Mouse (Mus musculus): Measurements from ENCODE around the gene Tsx. TPM values are rescaled to one million over a fixed set of nuclear protein-coding genes. Genes with fewer than 3 reads are reported as not detected.

Tsx gene
- polyA plus RNA-seq, 2 experiments from 2014 or later: 0.42 TPM; not detected in 1

Other genes with a start within 250 kb of the Tsx start
- gene Nap1l2, start 227.8 kb upstream of the Tsx start, polyA plus RNA-seq (2017; shearing (Covaris generic)): not detected
- not detected for gene Cdx4, start 93.1 kb upstream of the Tsx start, polyA plus RNA-seq (2017; shearing (Covaris generic))
- 1 to 10 TPM; 2.4 to 3.4 TPM for gene Chic1, start 58.0 kb upstream of the Tsx start, polyA plus RNA-seq (2017; shearing (Covaris generic))
- gene Gm26992, start 7.5 kb downstream of the Tsx start, polyA plus RNA-seq (2017; shearing (Covaris generic)): not detected
- gene Zcchc13, start 216.1 kb downstream of the Tsx start, polyA plus RNA-seq (2017; shearing (Covaris generic)): not detected

Measured in activated CD4-positive, CD25-positive, alpha-beta regulatory T cell, adult 4 months (primary cell).